Mouse (Mus musculus) NIH3T3 (cell line): ENCODE data around the gene Fbxo46.

Experiments used
- DNase-seq: peaks from one replicate; pipeline ENCODE4 v3.0.0-alpha.2; 2012; ENCODE audit warnings: low read depth

Gene Fbxo46

DNA sequence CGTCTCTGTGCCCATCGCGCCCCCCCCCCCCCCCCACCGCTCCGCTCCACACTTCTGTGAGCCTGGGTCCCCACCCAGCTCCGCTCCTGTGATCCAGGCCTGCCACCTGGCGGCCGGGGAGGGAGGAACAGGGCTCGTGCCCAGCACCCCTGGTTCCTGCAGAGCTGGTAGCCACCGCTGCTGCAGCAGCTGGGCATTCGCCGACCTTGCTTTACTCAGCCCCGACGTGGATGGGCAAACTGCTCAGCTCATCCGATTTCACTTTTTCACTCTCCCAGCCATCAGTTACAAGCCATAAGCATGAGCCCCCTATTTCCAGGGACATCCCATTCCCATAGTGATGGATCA is 26.5 kb upstream of the Fbxo46 start:
- DNase-seq = peak; percentile 92

DNA sequence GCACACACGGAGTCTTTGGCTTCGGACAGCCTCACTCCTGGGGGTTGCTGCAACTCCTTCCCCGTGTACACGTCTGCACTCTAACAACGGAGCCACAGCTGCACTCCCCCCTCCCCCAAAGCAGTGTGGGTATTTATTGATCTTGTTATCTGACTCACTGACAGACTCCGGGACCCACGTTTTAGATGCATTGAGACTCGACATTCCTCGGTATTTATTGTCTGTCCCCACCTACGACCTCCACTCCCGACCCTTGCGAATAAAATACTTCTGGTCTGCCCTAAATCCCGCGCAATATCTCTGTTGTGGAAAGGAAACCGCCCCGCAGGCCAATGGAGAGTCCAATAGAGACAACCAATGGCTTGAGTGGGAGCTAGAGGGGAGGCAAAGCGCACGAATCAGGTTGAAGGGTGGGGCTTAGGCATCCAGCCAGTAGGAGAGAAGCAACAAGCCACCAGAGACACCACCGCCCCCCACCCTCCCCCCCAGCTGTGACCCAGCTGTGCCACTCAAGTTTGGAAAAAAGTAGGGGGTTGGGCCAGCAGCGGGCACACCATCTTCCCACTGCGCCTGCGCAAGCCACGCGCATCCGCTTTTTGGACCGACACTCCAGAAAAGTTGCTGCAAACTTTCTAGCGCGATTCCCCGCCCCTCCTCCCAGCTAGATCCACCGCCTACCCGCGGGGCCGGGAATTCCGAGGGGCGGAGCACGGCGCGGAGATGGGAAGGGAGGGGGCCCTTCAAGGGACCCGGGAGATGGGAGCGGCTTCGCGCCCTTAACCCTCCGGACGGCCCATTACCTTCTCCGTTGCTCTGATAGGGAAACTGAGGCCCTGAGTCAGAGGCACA is 25.9 kb upstream of the Fbxo46 start:
- peak; percentile 100 for DNase-seq

DNA sequence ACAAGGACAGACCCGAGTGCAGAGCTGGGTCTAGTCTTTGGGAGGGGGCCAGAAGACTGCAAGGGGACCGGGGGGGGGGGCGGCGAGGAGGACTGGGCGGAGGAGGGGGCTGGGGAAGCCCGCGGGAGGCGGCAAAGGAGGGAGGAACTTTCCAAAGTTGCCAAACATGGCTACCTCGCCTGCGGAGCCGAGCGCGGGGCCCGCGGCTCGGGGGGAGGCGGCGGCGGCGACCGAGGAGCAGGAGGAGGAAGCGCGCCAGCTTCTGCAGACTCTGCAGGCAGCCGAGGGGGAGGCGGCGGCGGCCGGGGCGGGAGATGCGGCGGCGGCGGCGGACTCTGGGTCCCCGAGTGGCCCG is 25.2 kb upstream of the Fbxo46 start, which contains the start of gene Six5:
Gene Six5, plus strand, starts transcription at position 124 of the 355 bp plus-strand sequence.
- peak; percentile 72 for DNase-seq

DNA sequence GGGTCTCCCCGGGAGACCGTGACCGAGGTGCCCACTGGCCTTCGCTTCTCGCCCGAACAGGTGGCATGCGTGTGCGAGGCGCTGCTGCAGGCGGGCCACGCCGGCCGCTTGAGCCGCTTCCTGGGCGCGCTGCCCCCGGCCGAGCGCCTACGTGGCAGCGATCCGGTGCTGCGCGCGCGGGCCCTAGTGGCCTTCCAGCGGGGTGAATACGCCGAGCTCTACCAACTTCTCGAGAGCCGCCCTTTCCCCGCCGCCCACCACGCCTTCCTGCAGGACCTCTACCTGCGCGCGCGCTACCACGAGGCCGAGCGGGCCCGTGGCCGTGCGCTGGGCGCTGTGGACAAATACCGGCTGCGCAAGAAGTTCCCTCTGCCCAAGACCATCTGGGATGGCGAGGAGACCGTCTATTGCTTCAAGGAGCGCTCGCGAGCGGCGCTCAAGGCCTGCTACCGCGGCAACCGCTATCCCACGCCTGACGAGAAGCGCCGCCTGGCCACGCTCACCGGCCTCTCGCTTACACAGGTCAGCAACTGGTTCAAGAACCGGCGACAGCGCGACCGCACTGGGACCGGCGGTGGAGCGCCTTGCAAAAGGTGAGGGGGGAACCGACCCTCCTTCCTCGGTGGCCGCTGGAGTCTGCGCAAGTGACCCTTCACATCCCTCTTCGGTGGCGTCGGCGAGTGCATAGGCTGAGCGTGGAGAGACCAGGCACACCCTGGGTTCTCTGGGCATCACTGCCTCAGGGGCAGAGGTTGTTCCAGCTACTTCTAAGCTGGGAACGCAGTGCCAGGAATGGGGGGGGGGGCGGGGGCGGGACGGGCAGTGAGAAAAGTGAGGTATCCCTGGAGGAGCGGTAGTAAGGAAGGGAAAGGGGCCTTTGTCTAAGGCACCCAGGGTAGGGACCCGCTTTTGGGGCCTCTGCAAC is 24.6 kb upstream of the Fbxo46 start:
- peak; percentile 74 for DNase-seq

DNA sequence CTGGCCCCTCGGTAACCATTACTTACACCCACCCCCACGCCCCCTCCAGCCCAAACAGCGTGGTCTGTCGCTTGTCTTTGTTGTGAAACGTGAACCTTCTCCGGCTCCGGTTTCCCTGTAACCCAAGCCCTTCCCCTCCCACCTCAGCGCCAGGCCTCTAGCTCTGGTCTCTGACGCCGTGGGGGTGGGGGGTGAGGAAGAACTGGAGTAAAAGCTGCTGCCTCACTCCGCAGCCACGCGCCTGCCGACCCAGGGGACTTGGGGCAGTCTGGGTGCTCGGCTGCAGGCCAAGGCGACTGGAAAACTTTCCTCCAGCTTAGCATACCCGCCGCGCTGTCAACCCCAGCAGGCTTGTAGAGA is 23.9 kb upstream of the Fbxo46 start:
- peak; percentile 91 for DNase-seq

DNA sequence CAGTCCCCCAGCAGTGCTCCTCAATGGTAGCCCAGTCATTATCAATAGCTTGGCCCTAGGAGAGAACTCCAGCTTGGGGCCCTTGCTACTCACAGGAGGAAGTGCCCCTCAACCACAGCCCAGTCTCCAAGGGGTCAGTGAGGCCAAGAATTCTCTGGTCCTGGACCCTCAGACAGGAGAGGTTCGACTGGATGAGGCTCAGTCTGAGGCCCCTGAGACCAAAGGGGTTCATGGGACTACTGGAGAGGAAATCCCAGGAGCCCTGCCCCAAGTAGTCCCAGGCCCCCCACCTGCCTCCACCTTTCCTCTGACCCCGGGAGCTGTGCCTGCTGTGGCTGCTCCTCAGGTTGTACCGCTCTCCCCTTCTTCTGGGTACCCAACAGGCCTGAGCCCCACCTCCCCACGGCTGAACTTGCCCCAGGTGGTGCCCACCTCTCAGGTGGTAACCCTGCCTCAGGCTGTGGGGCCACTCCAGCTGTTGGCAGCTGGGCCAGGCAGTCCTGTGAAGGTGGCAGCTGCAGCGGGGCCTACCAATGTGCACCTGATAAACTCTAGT is 23.2 kb upstream of the Fbxo46 start:
- DNase-seq = no peak

DNA sequence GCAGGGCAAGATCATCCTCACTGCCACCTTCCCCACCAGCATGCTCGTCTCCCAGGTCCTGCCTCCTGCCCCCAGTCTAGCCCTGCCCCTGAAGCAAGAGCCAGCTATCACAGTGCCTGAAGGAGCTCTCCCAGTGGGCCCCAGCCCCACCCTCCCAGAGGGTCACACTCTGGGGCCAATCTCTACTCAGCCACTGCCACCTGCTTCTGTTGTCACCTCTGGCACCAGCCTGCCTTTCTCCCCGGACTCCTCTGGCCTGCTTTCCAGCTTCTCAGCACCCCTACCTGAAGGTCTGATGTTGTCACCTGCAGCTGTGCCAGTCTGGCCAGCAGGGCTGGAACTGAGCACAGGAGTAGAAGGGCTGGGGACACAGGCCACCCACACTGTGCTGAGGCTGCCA is 22.4 kb upstream of the Fbxo46 start:
- no peak for DNase-seq

DNA sequence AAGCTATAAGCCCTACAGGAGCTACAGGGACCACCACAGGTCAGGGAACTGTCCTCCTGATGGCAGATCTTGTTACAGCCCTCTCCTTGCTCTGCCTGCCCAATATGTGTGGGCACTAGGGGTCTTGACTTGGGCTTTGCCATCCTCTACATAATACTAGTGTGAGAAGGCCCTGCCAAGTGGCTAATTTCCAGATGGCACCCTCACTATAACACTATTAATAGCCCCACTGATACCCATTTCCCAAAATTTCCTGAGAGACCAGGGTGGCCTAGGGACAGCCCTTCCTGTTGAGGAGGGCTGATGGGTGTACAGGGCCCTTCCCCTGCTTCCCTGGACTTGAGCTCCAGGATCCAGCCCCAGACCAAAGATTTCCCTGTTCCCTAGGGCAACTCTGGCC is 21.8 kb upstream of the Fbxo46 start:
- no peak for DNase-seq

DNA sequence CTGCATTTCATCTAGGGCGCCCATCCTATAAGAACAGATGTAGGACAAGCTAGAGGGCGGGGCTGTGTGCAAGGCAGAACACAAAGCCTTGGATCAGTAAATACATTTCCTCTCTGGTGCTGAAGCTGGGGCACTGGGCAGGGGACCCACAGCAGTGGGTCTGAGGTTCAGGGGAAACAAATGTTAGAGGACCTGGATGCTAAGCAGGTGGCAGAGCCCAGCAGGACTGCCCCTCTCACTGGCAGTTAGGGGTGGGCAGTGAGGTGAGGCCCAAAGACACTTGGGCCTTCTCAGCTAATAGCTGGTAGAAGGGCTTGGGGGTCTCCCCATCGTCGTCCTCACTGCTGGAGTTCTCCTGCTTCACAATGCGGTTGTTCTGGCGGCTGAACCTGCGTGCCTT is 20.8 kb upstream of the Fbxo46 start:
- DNase-seq = no peak

DNA sequence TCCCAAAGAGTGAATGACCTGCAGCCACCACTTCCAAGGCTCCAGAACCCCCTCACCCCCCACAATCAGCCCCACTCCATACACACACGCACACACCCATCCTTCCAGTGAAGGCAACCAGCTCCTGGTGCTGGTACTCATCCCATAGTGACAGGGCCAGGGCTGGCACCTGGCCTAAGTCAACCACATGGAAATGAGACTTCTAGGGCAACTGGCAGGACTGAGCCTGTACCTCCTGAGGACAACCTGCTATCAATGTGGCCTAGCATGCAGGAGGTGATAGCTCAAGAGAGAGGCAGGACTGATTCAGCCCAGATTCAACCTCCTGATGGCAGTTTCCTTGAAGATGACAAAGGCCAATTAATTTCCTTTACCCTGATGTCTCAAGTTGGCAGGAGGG is 19.4 kb upstream of the Fbxo46 start:
- no peak for DNase-seq

DNA sequence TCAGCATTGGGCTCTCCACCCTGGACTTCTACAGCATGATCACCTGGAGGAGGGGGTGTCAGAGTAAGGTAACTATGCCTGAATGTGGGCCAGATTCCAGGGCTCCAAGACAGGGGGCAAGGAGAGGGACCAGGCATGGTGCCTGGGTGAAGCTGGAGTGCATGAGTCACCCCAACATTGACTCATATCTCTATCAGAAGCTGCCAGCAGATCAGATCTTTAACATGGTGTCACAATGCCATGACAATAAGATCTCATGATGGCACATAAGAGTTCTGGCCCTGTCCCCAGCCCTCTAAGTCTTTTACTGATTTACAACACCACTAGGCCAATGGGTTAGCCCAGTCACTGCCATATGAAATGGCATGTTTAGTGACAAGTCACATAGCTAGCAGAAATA is 15.9 kb upstream of the Fbxo46 start:
- DNase-seq = peak; percentile 30

DNA sequence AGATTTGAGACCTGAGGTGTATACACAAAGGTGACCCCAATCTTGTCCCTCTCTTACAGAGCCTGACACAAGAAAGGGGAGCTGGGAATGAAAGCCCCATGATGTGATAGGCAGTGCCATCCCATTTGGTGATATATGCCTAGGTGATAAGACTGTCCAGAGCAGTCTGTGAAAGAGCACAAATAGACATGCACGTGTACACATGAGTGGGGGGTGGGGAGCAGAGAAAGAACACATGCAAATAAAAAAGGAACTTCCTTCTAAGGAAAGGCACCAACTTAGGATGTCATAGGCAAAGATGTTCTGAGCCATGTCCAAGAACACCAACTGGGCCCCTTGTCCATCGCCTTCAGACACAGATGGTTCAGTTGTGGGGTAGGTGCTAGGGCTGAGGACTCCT is 15.2 kb upstream of the Fbxo46 start:
- no peak for DNase-seq

DNA sequence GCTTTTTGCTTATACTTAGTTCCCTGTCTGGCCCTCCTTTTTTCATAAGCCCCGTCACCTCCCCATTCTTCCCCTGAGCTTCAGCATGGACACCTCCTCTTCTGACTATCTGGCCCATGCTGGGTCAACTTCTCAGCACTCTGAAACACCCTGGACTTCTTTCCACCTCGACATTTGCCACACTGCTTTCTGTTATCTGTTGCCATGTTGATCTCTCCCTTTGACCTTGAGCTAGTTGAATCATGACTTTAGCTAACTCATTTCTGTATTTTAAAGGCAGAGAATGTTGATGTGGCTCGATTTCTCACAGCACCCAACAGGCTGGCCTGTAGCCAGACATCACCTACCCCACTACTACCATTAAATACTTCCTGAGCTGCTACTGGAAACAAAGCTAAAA is 12.2 kb upstream of the Fbxo46 start:
- DNase-seq = no peak

DNA sequence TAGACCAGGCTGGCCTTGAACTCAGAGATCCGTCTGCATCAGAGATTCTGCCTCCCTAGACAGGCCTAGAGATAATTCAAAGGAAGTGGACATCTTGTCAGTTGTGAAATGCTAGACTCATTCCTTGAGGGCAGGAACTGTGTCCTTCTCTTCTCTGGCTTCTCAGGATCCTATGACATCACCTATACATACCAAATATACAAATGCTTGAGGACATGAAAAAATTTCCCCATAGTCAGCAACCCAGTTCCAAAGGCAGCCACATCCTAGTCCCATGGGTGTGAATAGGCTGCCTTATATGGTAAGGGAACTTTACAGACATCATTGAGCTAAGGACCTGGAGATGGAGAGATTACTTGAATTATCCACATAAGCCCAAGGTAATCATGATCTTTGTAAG is 10.1 kb upstream of the Fbxo46 start:
- no peak for DNase-seq

DNA sequence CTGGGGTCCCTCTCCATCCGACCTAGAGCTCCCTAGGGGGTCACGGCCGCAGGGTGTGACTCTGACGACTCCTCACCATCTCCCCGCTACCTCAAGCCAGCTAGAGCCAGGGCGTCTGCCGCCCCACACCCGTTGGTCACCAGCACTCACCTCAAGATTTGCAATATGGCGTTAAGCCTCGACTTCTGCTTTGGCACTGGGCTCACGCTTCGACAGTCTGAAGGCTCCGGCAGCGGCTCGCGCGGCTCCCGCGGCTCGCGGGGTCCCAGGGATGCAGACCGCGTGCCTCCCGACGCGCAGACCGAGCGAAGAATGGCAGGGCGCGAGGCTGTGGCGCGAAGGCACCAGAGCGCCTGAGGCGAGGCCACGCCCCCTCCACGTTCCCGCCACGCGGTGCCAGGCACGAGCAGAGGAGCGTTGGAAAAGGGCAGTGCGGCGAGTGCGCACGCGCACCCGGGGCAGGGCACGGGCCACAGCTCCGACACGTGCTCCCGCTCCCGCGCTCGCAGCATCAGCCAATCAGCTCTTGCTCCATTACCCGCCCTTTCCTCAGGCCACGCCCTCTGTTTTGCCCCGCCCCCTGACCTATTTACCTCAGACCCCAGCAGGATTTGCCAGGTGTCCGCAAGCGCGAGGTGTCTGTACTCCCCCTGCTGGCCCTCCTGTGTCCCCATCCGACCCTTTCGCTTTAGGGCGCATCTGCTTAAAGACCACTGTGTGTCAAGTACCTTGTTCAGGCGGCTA is 1.5 kb upstream of the Fbxo46 start, which contains the start of gene Gm4969:
Gene Gm4969, minus strand, starts transcription at position 341 of the 744 bp plus-strand sequence.
- DNase-seq = no peak

DNA sequence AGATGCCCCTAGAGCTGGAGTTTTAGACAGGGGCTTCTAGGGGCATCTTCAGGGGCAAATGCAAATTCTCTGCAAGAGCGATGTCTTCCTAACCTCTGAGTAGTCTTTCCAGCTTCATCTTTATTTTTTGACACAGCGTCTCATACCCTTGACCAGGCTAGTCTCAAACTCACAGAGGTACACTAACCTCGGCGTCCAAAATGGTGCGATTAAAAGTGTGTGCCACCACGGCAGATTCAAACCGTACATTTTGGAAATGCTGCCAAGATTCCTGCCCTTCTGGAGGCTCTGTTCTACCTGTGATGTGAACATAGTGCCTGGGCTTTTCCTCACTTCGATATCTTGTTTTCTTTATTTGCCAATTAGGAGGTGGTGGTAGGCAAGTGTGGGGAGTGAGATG is 576 bp upstream of the Fbxo46 start:
- DNase-seq = no peak

DNA sequence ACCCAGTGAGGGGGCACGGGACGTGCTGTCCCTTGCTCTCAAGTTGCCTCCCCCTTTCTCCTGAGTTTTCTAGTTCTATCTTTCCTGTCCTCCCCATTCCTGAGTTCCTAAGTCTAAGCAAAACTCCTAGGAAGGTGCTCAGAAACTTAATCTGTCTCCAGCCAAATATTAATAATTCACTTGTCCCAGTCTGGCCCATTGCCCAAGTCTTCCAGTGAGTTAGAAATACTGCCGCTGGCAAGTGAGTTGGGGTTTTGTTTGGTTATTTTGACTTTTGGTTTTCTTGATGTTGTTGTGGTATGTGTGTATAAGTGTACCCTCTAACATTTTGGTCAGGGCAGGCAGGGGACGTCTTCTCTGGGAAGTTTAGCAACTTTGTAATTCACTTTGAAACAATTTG is 2.0 kb downstream of the Fbxo46 start:
- DNase-seq = no peak

DNA sequence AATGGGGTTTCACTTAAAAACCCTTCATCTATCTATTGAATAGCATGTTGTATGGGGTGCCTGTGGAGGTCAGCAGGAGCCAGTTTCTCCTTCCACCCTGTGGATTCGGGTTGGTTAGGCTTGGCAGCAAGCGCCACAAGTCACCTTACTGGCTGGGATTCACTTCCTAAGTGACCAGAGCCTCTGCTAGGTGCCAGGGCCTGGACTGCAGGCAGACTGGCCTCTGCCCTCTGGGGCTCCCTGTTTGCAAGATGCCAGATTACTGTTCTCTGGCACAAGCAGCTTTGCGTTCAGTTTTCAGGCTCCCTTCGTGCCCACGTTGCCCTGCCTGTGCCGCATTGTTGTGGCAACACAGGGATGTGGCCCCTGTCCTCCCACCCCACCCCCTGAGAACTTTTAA is 5.1 kb downstream of the Fbxo46 start:
- DNase-seq = no peak

DNA sequence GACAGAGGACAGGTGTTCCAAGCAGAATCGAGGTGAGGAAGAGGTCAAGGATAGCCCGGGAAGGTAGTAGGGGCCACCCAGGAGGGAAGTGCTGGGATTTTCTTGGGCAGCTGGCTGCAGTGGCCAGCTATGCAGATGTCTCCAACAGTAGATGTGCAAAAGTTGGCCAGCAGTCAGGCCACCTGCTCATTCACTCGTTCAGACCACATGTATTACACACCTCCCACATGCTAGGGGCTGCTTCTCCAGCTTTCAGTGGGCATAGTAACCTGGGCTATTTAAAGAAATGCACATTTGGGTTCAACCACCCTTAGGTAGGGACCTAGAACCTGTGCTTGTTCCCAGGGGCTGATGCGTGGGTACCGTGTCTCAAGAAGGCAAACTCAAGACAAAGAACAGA is 8.1 kb downstream of the Fbxo46 start:
- no peak for DNase-seq

DNA sequence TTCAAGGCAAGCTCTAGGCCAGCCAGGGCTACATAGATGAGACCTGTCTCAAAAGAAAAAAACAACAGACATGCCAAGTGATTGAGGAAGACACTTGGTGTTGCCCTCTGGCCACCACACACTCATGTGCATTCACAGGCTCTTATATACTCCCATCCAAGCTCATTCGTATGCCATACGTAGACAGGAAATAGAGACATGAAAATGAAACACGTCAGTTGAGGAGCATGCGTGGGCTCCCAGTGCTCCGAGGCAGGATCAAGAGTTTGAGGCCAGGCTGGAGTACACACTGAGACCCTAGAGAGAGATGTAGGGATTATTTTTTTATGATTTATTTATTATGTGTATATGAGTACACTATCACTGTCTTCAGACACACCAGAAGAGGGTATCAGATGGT is 9.7 kb downstream of the Fbxo46 start:
- DNase-seq = no peak

DNA sequence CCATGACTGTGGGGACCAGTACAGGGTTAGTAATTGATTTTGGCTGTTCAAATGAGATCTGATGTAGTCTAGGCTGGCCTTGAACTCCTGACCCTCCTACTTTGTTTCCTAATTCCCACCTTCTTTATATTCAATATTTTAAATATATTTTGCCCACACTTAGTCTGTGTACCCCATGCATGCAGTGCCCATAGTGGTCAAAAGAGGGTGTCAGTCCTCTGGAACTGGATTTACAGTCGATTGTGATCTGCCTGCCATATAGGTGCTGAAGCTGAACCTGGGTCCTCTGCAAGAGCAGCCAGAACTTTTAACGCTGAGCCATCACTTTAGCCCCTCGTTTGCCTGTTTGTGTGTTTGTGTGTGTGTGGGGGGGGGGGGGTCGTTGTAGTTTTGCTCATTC is 11.0 kb downstream of the Fbxo46 start:
- DNase-seq = peak; percentile 68

DNA sequence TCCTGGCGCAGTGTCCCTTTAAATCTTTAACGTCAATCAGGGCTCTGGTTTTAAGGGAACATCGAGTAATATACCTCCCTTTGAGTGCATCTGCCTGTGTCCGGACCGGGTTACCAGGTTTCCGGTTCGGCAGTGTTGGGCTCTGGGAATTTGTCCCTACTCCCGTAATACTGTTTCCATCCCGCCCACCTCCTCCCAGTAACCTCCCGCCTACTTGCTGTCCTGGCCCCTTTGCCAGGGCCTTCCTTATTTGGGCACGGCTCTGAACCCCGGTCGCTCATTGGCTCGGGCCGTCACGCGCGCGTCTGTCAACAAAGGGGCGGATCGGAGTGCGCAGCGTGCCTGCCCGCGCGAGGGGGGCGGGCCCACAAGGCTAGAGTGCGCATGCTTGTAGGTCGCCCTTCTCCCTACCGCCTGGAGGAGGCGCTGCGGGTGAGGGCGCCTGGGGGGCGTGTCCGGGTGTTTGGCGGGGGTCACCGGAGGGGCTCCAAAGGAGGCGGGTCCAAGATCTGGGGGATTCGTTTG is 11.7 kb downstream of the Fbxo46 start:
- DNase-seq = peak; percentile 99
